Mouse (Mus musculus) bone marrow, adult 2 months (tissue): ENCODE measurements around the gene Pla2g4c. TPM values are rescaled to one million over a fixed set of nuclear protein-coding genes. Genes with fewer than 3 reads are reported as not detected.
A peak's percentile ranks its signal among the peaks of the same experiment; 100 is the strongest.

Experiments used
- H3K27ac ChIP-seq: fragments of 200-500 bp; 2 replicates; pipeline ENCODE4 v1.5.1; 2012; ENCODE audit warnings: low read depth, mild to moderate bottlenecking, control low read depth, inconsistent platforms, low read length; ENCODE audit not compliant: control insufficient read depth, poor library complexity, insufficient read depth
- H3K4me1 ChIP-seq: fragments of 200-500 bp; 2 replicates; pipeline ENCODE4 v1.6.1; 2011; ENCODE audit warnings: low read length; ENCODE audit not compliant: control insufficient read depth, insufficient read depth
- H3K4me3 ChIP-seq: fragments of 200-500 bp; replicated peaks from 2 replicates; pipeline ENCODE3; 2011; ENCODE audit warnings: mild to moderate bottlenecking, low read depth, low read length, control low read depth; ENCODE audit not compliant: control insufficient read depth
- CTCF ChIP-seq: fragments of 200-500 bp; IDR thresholded peaks from 2 replicates; pipeline ENCODE4 v1.5.1; 2011; ENCODE audit warnings: low read length, control low read depth; ENCODE audit not compliant: control insufficient read depth, insufficient read depth
- POLR2A ChIP-seq: fragments of 200-500 bp; IDR thresholded peaks from 2 replicates; pipeline ENCODE4 v1.6.1; 2011; ENCODE audit warnings: low read depth, mild to moderate bottlenecking, control low read depth, low read length, borderline replicate concordance; ENCODE audit not compliant: control insufficient read depth
- WGBS: fragments of 180-500 bp; shearing (Covaris S2); methylation state at CpG from one replicate; pipeline ENCODE4 v1.1.7; 2018; 5-methylcytosine and 5-hydroxymethylcytosine counted together
- polyA plus RNA-seq: library from polyadenylated mRNA; stranded (reverse); fragments of >200 nt; gene quantifications from 2 replicates; pipeline ENCODE4 v1.2.4, GENCODE M21; 2011; ENCODE audit warnings: low replicate concordance; ENCODE audit not compliant: missing spikeins, insufficient read depth, insufficient read length

Gene Pla2g4c
- polyA plus RNA-seq, 1 experiment: 2.0 TPM

DNA sequence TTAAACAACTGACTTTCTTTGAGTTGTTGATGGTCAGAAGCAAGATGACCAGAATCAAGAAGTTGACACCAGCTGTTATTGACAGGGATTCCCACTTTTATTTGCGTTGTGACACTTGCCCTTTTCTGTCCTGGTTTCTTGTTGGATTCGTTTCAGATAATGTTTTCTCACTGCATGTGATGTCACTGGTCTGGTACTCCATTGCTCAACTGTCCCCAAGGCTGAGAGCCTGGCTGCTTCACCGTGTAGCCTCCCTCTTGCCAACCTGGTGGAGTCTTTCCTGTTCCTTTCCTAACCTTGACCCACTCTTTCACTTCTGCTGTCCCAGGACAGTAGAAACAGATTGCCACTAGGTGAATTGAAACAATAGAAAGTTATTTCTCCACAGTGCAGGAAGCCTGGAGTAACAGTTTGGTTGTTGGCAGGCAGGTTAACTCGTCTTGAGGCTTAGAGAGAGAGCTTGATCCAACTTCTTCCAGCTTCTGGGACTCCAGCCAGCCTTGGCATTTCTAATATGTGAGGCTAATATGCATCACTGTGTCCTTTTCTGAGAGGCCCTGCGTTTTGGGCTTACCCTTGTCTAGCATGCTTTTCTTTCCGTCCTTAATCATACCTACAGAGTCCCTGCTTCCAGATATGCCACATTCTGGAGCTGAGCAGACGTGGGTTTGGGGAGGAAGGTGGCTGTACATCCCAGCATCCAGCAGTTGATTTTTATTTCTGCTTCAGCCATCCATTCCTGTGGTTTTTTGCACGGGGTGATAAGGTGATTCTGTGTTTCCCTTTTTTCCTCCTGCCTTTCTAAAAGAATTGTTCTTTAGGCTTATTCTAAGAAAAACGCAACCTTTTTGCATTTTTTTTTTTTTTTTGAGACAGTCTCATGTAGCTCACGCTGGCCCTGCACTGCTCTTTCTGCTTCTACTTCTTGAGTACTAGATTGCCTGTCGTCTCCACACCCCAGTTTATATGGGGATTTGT is 30.3 kb upstream of the Pla2g4c start:
- Histone ChIP-seq H3K27ac (no peak overlapping the region), H3K4me1 (no peaks in the 10 kb centered on the region), H3K4me3 (no peak overlapping the region)
- WGBS: 58% methylated on average over 11 of the region's 11 CpGs
- TF ChIP-seq CTCF (no peak), POLR2A (no peak)

DNA sequence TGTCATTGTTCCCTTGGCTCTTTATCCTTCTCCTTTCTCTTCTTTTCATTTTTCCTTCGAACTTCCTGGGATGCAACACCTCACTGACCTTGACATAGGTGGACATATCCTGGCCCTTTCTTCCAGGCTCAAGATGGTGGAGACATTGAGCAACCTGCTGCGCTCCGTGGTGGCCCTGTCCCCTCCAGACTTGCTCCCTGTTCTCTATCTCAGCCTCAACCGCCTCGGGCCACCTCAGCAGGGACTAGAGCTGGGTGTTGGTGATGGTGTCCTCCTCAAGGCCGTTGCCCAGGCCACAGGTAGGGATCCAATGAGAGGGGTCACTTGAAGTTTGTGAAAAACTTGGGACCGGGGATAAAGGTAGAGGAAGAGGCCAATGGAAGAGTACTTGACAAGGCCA is 29.2 kb upstream of the Pla2g4c start:
- no peak for TF ChIP-seq CTCF
- TF ChIP-seq POLR2A: no peak
- H3K4me1 ChIP-seq: no peaks in the 10 kb centered on the region
- 90% methylated on average over 7 of the region's 7 CpGs for WGBS
- H3K4me3 ChIP-seq: no peak overlapping the region
- no peak overlapping the region for H3K27ac ChIP-seq

DNA sequence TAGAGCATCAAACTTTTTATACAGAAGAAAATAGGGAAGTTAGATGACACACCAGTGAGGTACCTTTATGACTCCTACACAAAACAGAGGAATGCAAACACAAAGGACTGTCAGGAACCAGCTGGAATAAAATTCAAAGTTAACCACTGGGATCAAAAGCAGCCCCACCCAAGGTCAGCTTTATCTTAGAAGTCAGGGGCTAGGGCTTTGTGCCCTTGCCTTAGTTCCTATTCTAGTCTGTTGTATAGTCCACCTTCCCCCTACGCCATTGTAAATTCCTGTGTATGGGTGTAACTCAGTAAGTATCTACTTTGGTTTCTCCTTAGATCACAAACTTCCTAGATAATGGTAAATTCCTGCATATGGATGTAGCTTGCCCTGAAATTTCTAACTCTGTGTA is 26.8 kb upstream of the Pla2g4c start:
- 90% methylated on average over 1 of the region's 1 CpGs for WGBS
- TF ChIP-seq CTCF: no peak
- TF ChIP-seq POLR2A: no peak
- Histone ChIP-seq H3K4me3 (no peak overlapping the region), H3K4me1 (no peaks in the 10 kb centered on the region; the same call in 1 of the 2 replicates), H3K27ac (no peak overlapping the region)

DNA sequence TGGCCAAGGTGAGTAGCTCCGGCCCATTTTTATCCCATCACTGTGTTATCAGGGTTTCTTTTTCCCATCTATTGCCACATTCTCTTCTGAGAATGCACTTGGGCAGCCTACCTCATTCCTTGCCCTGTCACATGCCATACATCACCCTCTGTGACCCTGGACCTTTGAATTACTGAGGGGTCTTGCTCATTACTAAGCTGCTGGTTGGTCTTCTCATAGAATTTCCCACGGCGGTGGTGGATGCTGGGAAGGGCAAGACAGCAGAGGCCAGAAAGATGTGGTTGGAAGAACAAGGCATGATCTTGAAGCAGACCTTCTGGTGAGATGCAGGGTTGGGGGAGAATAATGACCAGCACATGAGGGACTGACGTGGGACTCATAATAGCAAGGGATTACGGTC is 25.6 kb upstream of the Pla2g4c start:
- WGBS: 91% methylated on average over 5 of the region's 5 CpGs
- Histone ChIP-seq H3K4me3 (no peak overlapping the region), H3K27ac (no peak overlapping the region), H3K4me1 (peaks cover 3% of the 10 kb centered on the region; the same call in 1 of the 2 replicates)
- TF ChIP-seq CTCF (0 out of 2 replicates have a peak, but pooled peaks have one; percentile 5), POLR2A (no peak)

DNA sequence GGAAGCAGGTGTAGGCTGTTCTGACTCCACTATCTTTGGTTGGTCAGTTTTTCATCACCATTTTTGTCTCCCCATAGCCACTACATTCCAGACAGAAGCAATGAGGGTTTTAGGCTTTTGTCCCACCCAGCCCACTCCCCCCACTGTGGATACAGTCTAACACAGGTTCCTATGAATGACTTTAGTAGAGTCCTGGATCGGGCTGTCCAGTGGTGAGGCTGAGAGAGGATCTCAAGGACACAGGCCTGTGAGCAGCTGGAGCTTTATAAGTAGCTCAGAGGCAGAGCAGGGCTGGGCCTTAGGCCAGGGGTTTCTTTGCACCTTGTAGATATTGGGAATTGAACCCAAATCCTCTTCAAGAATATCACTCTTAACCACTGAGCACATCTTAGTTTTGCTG is 22.8 kb upstream of the Pla2g4c start:
- 91% methylated on average over 1 of the region's 1 CpGs for WGBS
- Histone ChIP-seq H3K4me1 (peaks cover 3% of the 10 kb centered on the region; the same call in 1 of the 2 replicates), H3K4me3 (no peak overlapping the region), H3K27ac (no peak overlapping the region)
- TF ChIP-seq CTCF (no peak), POLR2A (no peak)

DNA sequence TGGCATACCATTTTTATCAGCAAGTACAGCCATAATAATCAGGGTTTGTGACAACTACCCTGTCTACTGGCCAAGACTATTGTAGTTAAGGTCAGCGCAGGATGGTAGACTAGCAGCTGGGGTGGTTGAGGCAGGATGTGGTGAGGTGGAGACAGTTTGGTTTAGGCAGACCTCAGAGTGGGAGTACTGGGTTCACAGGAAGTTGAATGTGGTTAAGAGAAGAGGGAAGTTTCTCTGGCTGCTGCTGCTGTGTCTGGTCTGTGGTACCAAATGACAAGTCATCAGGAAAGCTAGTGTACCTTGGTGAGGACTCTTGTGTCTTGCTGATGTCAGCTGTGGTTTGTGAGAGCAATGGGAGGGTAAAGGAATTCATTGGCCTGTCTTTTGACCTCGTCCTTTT is 21.7 kb upstream of the Pla2g4c start:
- Histone ChIP-seq H3K27ac (no peak overlapping the region), H3K4me1 (peaks cover 3% of the 10 kb centered on the region; the same call in 1 of the 2 replicates)
- WGBS: 6% methylated on average over 2 of the region's 2 CpGs

DNA sequence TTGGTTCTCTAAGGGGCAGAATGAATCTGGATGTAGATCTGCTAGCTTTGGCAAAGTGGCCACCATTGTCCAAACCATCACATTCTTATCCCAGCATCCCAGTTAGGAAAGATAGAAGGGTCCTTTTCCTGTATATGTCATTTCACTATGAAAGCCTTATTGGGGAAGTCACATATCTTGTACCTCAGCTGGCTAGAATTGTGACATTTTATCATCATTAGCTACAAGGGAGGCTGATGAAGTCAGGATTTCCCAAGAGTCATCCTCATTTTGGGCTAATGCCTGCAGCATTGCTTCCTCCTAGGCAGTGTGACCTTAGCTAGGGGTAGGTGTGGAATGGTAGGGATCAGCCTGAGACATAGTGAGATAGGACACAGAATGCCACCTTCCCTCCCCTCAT is 21.1 kb upstream of the Pla2g4c start:
- Histone ChIP-seq H3K27ac (no peak overlapping the region), H3K4me1 (peaks cover 3% of the 10 kb centered on the region; the same call in 1 of the 2 replicates), H3K4me3 (no peak overlapping the region)
- TF ChIP-seq POLR2A (no peak), CTCF (no peak)

More for the DNA sequence above, 21.7 kb upstream of the Pla2g4c start:
- H3K4me3 ChIP-seq: no peak overlapping the region
- TF ChIP-seq CTCF: no peak
- no peak for TF ChIP-seq POLR2A

DNA sequence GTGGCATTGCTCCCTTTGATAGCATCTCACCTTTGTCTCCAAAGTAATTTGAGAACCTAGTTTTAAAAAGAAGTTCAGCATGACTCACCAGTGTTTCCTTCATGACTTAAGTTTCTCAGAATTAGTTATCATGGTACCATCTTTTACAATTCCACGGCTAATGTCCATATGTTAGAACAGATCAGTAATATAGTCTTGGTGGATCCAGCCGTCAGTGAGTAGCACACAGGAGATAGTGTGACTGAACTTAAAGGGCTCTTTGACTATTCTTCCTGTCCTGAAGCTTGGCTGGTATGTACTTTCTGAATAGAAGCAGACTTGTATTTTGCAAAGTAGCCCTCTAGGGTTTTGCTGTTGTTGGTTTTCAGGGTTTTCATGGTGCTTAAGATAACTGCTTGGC is 15.0 kb upstream of the Pla2g4c start:
- Histone ChIP-seq H3K4me1 (no peaks in the 10 kb centered on the region), H3K27ac (no peak overlapping the region), H3K4me3 (no peak overlapping the region)
- TF ChIP-seq POLR2A (no peak), CTCF (no peak)
- 78% methylated on average over 2 of the region's 2 CpGs for WGBS
